Mouse (Mus musculus) liver, postnatal 0 days (tissue): ENCODE measurements around the gene Cdh8. TPM values are rescaled to one million over a fixed set of nuclear protein-coding genes. Genes with fewer than 3 reads are reported as not detected.

Experiments
- ATAC-seq: fragments of 200-750 bp; cut with Nextera tagmentation; 2 replicates; pipeline ENCODE4 v1.8.0; 2017; ENCODE audit warnings: mild to moderate bottlenecking, moderate library complexity
- DNase-seq: peaks from one replicate; pipeline ENCODE4 v3.0.0-alpha.2; 2016
- H3K27ac ChIP-seq: fragments of 300-500 bp; sonication (generic); 2 replicates; pipeline ENCODE4 v1.5.1; 2014; ENCODE audit warnings: antibody characterized with exemption, moderate library complexity, mild to moderate bottlenecking, low read depth
- H3K27me3 ChIP-seq: fragments of 300-500 bp; sonication (generic); 2 replicates; pipeline ENCODE4 v1.6.1; 2014; ENCODE audit warnings: low read length, control low read depth, mixed read lengths; ENCODE audit not compliant: insufficient read depth
- H3K36me3 ChIP-seq: fragments of 300-500 bp; sonication (generic); replicated peaks from 2 replicates; pipeline ENCODE4 v1.6.1; 2014; ENCODE audit warnings: mild to moderate bottlenecking, control low read depth, low read length, moderate library complexity, mixed read lengths; ENCODE audit not compliant: insufficient read depth
- H3K4me1 ChIP-seq: fragments of 300-500 bp; sonication (generic); 2 replicates; pipeline ENCODE4 v1.6.1; 2014; ENCODE audit warnings: antibody characterized with exemption, mild to moderate bottlenecking, control low read depth; ENCODE audit not compliant: insufficient read depth
- H3K4me2 ChIP-seq: fragments of 300-500 bp; sonication (generic); 2 replicates; pipeline ENCODE4 v1.6.1; 2014; ENCODE audit warnings: low read depth, mild to moderate bottlenecking, low read length, moderate library complexity, mixed read lengths
- H3K4me3 ChIP-seq: fragments of 300-500 bp; sonication (generic); 2 replicates; pipeline ENCODE4 v1.5.1; 2014; ENCODE audit warnings: low read depth, low read length
- H3K9ac ChIP-seq: fragments of 300-500 bp; sonication (generic); replicated peaks from 2 replicates; pipeline ENCODE4 v1.6.1; 2014; ENCODE audit warnings: mild to moderate bottlenecking, moderate library complexity
- H3K9me3 ChIP-seq: fragments of 300-500 bp; sonication (generic); 2 replicates; pipeline ENCODE4 v1.6.1; 2016; ENCODE audit warnings: mild to moderate bottlenecking, control low read depth, low read length, mixed read lengths
- CTCF ChIP-seq: sonication (generic); IDR thresholded peaks from 2 replicates; pipeline ENCODE4 v1.5.1; 2016; ENCODE audit warnings: antibody characterized with exemption, low read depth
- EP300 ChIP-seq: IDR thresholded peaks from 2 replicates; pipeline ENCODE4 v1.6.1; 2016; ENCODE audit warnings: antibody characterized with exemption, low read depth, mild to moderate bottlenecking
- WGBS: fragments of 180-500 bp; shearing (Covaris S2); extraction: QIAGEN DNeasy Blood & Tissue Kit; methylation state at CpG from one replicate; pipeline ENCODE4 v1.1.7; 2014; ENCODE audit not compliant: insufficient replicate concordance; 5-methylcytosine and 5-hydroxymethylcytosine counted together
- polyA plus RNA-seq: library from polyadenylated mRNA; unstranded; fragments of >200 nt; fragmentation: Nextera tagmentation; extraction: Ambion mirVana; gene quantifications from 2 replicates; pipeline ENCODE4 v1.2.1, GENCODE M21; 2015

Gene Cdh8
- polyA plus RNA-seq, 1 experiment from 2014 or later, result not detected

- WGBS, result 62% methylated on average over 6 of the region's 6 CpGs
- Histone ChIP-seq H3K27me3 (no peaks in the 10 kb centered on the region), H3K4me3 (no peak overlapping the region), H3K27ac (no peak overlapping the region), H3K4me2 (no peak overlapping the region), H3K4me1 (no peaks in the 10 kb centered on the region), H3K36me3 (no peaks in the 10 kb centered on the region), H3K9me3 (no peaks in the 10 kb centered on the region), H3K9ac (no peak overlapping the region)
- DNase-seq (no peak), ATAC-seq (no peak)
- TF ChIP-seq EP300 (no peak), CTCF (no peak)
Measured at GRCm38 (mm10) chr8:99223697-99224096, 192.6 kb downstream of the Cdh8 start.

GRCm38 (mm10) chr8:99205194-99205593 lies 211.1 kb downstream of the Cdh8 start:
- TF ChIP-seq EP300 (no peak), CTCF (no peak)
- Histone ChIP-seq H3K4me1 (no peaks in the 10 kb centered on the region), H3K36me3 (no peaks in the 10 kb centered on the region), H3K9me3 (no peaks in the 10 kb centered on the region), H3K27ac (no peak overlapping the region), H3K27me3 (no peaks in the 10 kb centered on the region), H3K9ac (no peak overlapping the region), H3K4me3 (no peak overlapping the region), H3K4me2 (no peak overlapping the region)
- 70% methylated on average over 7 of the region's 7 CpGs for WGBS
- DNase-seq (no peak), ATAC-seq (no peak)

DNA sequence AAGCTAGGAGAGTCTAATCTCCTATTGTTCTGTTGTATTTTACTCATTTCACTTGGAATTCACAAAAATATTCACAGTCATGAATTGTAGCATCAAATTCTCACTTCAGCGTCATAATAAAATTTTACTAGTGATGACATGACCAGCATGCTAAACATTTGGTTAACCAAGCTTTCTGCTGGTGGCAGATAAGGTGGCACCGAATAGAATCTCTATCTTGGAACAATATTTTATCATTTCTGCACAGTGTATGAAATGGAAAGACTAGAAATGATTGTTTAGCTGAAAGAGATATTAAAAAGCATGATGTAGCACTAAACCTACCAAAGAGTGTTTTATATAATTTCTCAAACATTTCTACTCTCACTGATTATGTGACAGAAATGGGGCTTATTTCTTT lies 225.6 kb downstream of the Cdh8 start:
- Histone ChIP-seq H3K27me3 (no peaks in the 10 kb centered on the region), H3K4me3 (no peak overlapping the region), H3K27ac (no peak overlapping the region), H3K9me3 (no peaks in the 10 kb centered on the region), H3K36me3 (no peaks in the 10 kb centered on the region), H3K9ac (no peak overlapping the region), H3K4me2 (no peak overlapping the region), H3K4me1 (no peaks in the 10 kb centered on the region)
- DNase-seq, result no peak
- TF ChIP-seq CTCF, result no peak
- WGBS, result 65% methylated on average over 2 of the region's 2 CpGs
- no peak for ATAC-seq

- ATAC-seq (no peak), DNase-seq (no peak)
- Histone ChIP-seq H3K4me3 (no peak overlapping the region), H3K9me3 (no peaks in the 10 kb centered on the region), H3K27ac (no peak overlapping the region), H3K9ac (no peak overlapping the region), H3K36me3 (no peaks in the 10 kb centered on the region), H3K27me3 (no peaks in the 10 kb centered on the region), H3K4me2 (no peak overlapping the region), H3K4me1 (no peaks in the 10 kb centered on the region)
- WGBS, result 83% methylated on average over 5 of the region's 5 CpGs
- TF ChIP-seq CTCF (no peak), EP300 (no peak)
Measured at GRCm38 (mm10) chr8:99186879-99187278, 229.4 kb downstream of the Cdh8 start.

- no peak overlapping the region for H3K27ac ChIP-seq
- H3K4me1 ChIP-seq, result no peaks in the 10 kb centered on the region
- no peaks in the 10 kb centered on the region for H3K9me3 ChIP-seq
- H3K27me3 ChIP-seq, result no peaks in the 10 kb centered on the region
- H3K4me3 ChIP-seq, result no peak overlapping the region
- H3K9ac ChIP-seq, result no peak overlapping the region
- H3K36me3 ChIP-seq, result no peaks in the 10 kb centered on the region
- TF ChIP-seq CTCF (no peak), EP300 (no peak)
- no peak for DNase-seq
- no peak overlapping the region for H3K4me2 ChIP-seq
- no peak for ATAC-seq
Measured at GRCm38 (mm10) chr8:99184186-99184585, 232.1 kb downstream of the Cdh8 start.

- no peak for DNase-seq
- Histone ChIP-seq H3K9me3 (no peaks in the 10 kb centered on the region), H3K9ac (no peak overlapping the region), H3K4me3 (no peak overlapping the region), H3K4me1 (no peaks in the 10 kb centered on the region), H3K27ac (no peak overlapping the region), H3K36me3 (no peaks in the 10 kb centered on the region), H3K27me3 (no peaks in the 10 kb centered on the region), H3K4me2 (no peak overlapping the region)
- ATAC-seq, result no peak
- no peak for TF ChIP-seq EP300
- no peak for TF ChIP-seq CTCF
- WGBS, result 47% methylated on average over 3 of the region's 3 CpGs
Measured at GRCm38 (mm10) chr8:99166966-99167365, 249.3 kb downstream of the Cdh8 start.

GRCm38 (mm10) chr8:99161633-99162032 lies 254.6 kb downstream of the Cdh8 start:
- H3K36me3 ChIP-seq, result no peaks in the 10 kb centered on the region
- H3K9ac ChIP-seq, result no peak overlapping the region
- no peak overlapping the region for H3K27ac ChIP-seq
- H3K4me1 ChIP-seq, result no peaks in the 10 kb centered on the region
- no peaks in the 10 kb centered on the region for H3K27me3 ChIP-seq
- no peak overlapping the region for H3K4me2 ChIP-seq
- WGBS, result 37% methylated on average over 4 of the region's 4 CpGs
- H3K9me3 ChIP-seq, result no peaks in the 10 kb centered on the region
- TF ChIP-seq CTCF (no peak), EP300 (no peak)
- DNase-seq (no peak), ATAC-seq (no peak)
- no peak overlapping the region for H3K4me3 ChIP-seq
